Mouse (Mus musculus) forebrain, embryonic 10.5 days (tissue): ENCODE measurements around the gene Nelfb. TPM values are rescaled to one million over a fixed set of nuclear protein-coding genes. Genes with fewer than 3 reads are reported as not detected.
A peak's percentile ranks its signal among the peaks of the same experiment; 100 is the strongest.

Source experiments
- DNase-seq: peaks from one replicate; pipeline ENCODE4 v3.0.0-alpha.2; 2017; ENCODE audit warnings: low spot score; ENCODE audit errors: extremely low spot score
- H3K27ac ChIP-seq: fragments of 300-500 bp; sonication (generic); 2 replicates; pipeline ENCODE4 v1.5.1; 2016; ENCODE audit warnings: mild to moderate bottlenecking
- H3K27me3 ChIP-seq: fragments of 300-500 bp; sonication (generic); 2 replicates; pipeline ENCODE4 v1.6.1; 2016; ENCODE audit warnings: mild to moderate bottlenecking; ENCODE audit not compliant: poor library complexity, severe bottlenecking
- H3K36me3 ChIP-seq: fragments of 300-500 bp; sonication (generic); replicated peaks from 2 replicates; pipeline ENCODE4 v1.6.1; 2016; ENCODE audit warnings: mild to moderate bottlenecking, moderate library complexity
- H3K4me1 ChIP-seq: fragments of 300-500 bp; sonication (generic); 2 replicates; pipeline ENCODE4 v1.6.1; 2016
- H3K4me3 ChIP-seq: fragments of 300-500 bp; sonication (generic); 2 replicates; pipeline ENCODE4 v1.5.1; 2016; ENCODE audit warnings: mild to moderate bottlenecking, moderate library complexity
- H3K9me3 ChIP-seq: fragments of 300-500 bp; sonication (generic); 2 replicates; pipeline ENCODE4 v1.6.1; 2016; ENCODE audit warnings: mild to moderate bottlenecking, moderate library complexity
- WGBS: fragments of 180-500 bp; shearing (Covaris S2); methylation state at CpG from one replicate; pipeline ENCODE4 v1.1.7; 2016; 5-methylcytosine and 5-hydroxymethylcytosine counted together
- polyA plus RNA-seq: library from polyadenylated mRNA; unstranded; fragments of >200 nt; fragmentation: Nextera tagmentation; extraction: Ambion mirVana; gene quantifications from 2 replicates; pipeline ENCODE4 v1.2.1, GENCODE M21; 2016

Nelfb gene
- polyA plus RNA-seq, 1 experiment from 2014 or later = 130 TPM

DNA sequence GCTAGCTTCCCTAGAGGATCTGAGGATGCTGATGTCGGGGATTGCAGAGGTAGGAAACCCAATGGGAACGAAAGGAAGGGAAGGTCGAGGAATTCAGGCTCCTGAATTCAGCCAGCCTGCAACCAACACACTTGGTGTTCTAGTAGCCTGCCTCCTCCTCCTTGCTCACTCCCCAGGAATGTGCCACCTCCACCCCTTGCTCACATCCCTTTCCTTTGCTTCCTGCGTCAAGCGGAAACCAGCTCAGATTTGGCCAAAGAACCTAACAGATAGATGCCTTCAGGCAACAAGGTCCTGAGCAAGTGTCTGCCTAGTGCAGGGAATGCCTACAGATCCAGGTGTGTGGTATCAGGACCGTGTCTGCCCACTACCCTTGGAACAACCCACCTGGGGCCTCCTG, 34.7 kb downstream of the Nelfb start:
- peaks cover 58% of the 10 kb centered on the region for H3K27me3 ChIP-seq
- DNase-seq = no peak
- H3K27ac ChIP-seq = peak overlapping the region; percentile 85
- H3K4me3 ChIP-seq = peak overlapping the region; percentile 39
- WGBS = 73% methylated on average over 6 of the region's 6 CpGs
- H3K4me1 ChIP-seq = peaks cover 91% of the 10 kb centered on the region
- H3K9me3 ChIP-seq = no peaks in the 10 kb centered on the region
- H3K36me3 ChIP-seq = no peaks in the 10 kb centered on the region

DNA sequence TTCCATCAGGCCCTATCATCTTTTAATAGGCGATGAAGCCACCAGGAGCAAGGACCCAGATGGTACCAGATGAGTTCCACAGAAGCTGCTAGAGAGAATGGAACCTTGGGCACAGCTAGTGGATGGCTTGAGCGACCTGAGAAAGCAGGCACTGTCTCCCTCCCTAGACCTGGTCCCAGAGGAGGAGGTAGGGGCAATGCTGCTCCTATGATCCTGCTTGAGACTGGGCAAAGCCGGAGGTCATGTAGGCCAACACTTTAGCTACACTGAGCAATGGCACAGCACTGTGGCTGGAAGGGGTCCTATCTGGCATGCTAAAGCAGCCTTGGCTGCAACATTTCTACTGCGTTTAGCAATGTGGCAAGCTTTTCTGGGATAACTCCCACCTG, 35.6 kb downstream of the Nelfb start:
- H3K9me3 ChIP-seq = no peaks in the 10 kb centered on the region
- peak overlapping the region; percentile 97 for H3K27ac ChIP-seq
- peaks cover 49% of the 10 kb centered on the region for H3K27me3 ChIP-seq
- WGBS = 77% methylated on average over 4 of the region's 4 CpGs
- H3K36me3 ChIP-seq = no peaks in the 10 kb centered on the region
- H3K4me3 ChIP-seq = no peak overlapping the region
- peaks cover 91% of the 10 kb centered on the region for H3K4me1 ChIP-seq
- no peak for DNase-seq

DNA sequence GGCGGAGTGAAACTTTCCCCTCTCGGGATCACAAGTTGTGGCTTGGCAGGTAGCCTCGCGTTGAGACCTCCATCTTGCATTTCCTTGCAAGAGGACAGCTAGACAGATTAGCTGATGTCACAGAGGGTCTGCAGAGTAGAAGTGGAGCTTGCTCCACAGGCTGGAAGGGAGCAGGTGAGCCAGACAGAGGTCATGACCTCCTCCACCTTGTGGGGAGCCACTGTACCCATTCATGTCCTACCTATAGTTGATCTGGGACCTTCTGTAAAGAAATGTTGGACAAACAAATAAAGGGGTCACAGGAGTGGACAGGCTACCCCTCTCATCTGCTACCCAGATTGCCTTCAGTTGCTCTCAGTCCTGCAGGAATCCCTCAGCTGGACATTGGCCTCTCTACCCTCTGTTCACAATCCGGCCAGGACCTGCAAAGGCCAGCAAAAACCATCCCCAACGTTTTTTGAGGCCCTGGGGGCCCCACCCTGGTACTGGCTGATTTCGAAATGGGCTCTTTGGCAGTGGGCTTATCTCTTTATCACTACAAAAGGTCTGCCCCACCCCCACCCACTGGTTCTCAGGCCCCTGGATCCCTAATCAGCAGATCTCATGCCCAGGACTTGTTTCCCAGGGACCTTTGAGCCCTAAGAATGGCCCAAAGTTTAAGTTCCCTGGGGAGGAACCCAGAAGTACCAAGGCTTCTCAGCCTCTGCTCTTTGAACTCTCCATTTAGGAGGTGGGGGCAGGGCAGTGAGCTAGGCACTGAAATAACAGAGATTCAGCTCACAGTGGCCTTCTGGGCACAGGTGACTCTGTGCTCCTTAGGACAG, 36.2 kb downstream of the Nelfb start:
- no peak overlapping the region for H3K4me3 ChIP-seq
- no peaks in the 10 kb centered on the region for H3K36me3 ChIP-seq
- peaks cover 44% of the 10 kb centered on the region for H3K27me3 ChIP-seq
- WGBS = 50% methylated on average over 7 of the region's 7 CpGs
- no peaks in the 10 kb centered on the region for H3K9me3 ChIP-seq
- H3K27ac ChIP-seq = peak overlapping the region; percentile 97
- peaks cover 91% of the 10 kb centered on the region for H3K4me1 ChIP-seq
- DNase-seq = no peak

DNA sequence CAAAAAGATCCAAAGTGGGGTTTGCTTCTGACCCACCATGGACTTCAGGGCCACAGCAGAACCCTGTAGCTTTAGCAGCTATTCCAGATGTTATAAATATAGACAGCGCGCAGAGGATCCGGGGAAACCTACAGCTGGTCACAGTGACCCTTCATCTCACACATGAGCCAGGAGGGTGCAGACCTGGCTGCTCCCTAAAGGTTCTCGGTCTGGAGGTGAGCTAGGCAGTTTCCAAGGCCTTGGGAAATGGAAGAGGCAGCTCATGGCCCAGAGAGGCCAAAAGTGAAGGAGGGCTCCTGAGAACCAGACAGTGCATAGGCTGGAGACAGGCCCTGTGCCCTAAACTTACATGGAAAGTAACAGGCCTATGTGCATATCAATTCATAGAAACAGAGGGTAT, 37.5 kb downstream of the Nelfb start:
- Histone ChIP-seq H3K27ac (peak overlapping the region; percentile 97; the same call in 1 of the 2 replicates), H3K4me3 (no peak overlapping the region), H3K27me3 (peaks cover 31% of the 10 kb centered on the region), H3K36me3 (no peaks in the 10 kb centered on the region), H3K4me1 (peaks cover 91% of the 10 kb centered on the region), H3K9me3 (no peaks in the 10 kb centered on the region)
- 91% methylated on average over 4 of the region's 4 CpGs for WGBS
- DNase-seq = no peak

DNA sequence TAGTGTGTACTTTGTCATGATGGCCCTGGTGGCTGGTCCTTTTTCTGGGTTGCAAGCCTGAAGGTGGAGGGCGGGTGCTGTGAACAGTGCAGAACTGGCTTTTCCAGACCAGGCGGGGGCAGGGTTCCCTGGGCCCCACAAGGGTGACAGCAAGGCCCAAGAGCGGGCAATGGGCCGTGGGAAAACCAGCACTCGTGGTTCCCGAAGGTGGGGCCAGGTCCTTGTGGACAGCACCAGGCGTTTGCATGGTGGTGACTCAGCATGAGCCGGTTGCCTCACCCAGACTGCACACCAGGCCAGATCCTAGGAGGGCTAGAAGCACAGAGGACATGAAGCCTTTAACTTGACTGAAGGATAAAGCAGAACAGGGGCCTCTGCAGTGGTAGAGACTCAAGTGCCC, 38.7 kb downstream of the Nelfb start:
- Histone ChIP-seq H3K9me3 (no peaks in the 10 kb centered on the region), H3K36me3 (no peaks in the 10 kb centered on the region), H3K27ac (peak overlapping the region; percentile 97; the same call in 1 of the 2 replicates), H3K4me1 (peaks cover 91% of the 10 kb centered on the region), H3K4me3 (no peak overlapping the region), H3K27me3 (peaks cover 19% of the 10 kb centered on the region)
- no peak for DNase-seq
- 74% methylated on average over 8 of the region's 8 CpGs for WGBS

DNA sequence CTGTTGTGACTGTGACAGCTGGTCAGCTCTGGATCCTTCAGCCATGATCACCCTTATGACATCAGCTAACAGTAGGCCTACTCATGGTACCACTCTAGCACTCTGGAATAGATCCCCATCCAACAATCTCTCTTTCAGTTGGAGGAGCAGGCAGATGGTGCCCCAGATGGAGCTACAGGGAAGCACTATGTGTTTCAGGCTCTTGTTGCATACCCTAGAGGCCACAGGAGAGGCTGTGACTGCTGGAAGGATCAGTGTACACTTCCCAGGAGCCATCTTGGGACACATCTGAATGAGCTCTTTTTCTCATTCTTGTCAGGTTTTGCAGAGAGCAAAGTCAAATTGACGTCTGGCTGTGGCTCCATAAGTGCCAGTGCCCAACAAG, 39.5 kb downstream of the Nelfb start:
- DNase-seq = no peak
- Histone ChIP-seq H3K9me3 (no peaks in the 10 kb centered on the region), H3K27ac (peak overlapping the region; percentile 97), H3K4me3 (no peak overlapping the region), H3K4me1 (peaks cover 91% of the 10 kb centered on the region), H3K27me3 (peaks cover 11% of the 10 kb centered on the region), H3K36me3 (no peaks in the 10 kb centered on the region)
- WGBS = 85% methylated on average over 1 of the region's 1 CpGs

DNA sequence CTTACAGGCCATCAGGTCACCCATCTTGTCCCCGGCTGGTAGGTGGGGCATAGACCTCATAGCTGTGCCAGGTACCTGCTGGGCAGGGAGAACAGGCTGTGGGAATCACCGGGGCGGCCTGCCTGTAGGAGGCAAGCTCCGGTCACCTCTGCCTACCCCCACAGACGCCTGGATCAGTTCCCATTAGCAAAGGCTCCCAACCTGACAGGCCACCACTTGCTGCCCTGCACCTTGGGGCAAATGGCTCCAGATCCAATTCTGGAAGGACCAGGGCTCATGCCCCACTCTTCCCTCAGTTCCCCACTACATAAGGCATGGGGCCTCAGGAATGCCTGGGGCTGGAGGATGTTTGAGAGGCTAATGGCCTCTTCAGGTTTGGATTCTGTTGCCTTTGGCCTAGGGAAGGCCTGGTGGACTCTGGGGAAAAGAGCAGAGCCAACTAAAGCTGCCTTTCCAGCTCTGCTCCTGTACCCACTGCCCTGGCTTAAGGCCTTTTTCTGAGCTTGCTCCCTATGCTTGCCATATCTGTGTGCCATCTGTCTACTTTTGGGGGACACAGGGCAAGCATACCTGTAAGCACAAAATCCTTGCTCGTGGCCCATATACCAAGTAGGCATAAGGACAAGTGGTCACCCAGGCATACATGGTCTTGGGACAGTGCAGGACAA, 40.1 kb downstream of the Nelfb start:
- Histone ChIP-seq H3K27me3 (peaks cover 6% of the 10 kb centered on the region), H3K9me3 (no peaks in the 10 kb centered on the region), H3K4me1 (peaks cover 91% of the 10 kb centered on the region), H3K4me3 (no peak overlapping the region), H3K36me3 (no peaks in the 10 kb centered on the region), H3K27ac (peak overlapping the region; percentile 97)
- WGBS = 91% methylated on average over 6 of the region's 6 CpGs
- no peak for DNase-seq

DNA sequence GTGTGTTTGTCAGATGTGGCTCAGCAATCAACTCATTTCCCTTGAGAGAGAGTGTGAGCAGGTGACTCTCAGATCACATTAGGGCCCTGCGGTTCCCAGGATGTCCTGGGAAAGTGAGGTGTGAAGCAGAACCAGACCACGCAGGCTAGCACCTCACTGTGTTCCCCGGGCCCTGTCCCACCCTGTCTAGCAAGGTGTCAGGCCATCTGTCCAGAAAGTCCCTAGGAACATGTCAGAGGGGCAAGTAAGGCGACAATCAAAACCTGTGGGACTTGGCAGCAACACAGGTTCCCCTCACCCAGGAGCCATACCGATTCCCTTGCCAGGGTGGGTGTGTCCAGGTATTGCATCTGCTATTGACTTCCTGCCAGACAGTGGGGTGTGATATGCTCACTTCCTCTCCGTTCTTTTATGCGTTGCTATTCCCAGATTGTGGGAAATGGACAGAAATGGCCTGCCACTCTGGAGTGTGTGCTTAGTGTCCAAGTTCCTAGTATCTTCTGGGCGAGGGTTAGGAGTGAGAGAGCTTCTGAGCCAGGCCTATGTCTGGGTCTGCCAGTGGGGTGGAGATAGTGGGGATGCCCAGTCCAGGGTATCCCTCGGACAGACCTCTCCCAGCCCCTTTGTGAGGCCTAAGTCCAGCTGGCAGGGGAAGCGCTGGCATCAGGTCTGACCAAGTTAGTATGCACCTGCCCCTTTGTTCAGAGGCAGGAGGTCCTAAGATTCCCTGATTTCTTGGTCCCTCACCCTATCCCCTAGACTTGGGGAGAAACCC, 40.8 kb downstream of the Nelfb start:
- WGBS = 84% methylated on average over 10 of the region's 10 CpGs
- Histone ChIP-seq H3K4me3 (no peak overlapping the region), H3K27ac (peak overlapping the region; percentile 97)

DNA sequence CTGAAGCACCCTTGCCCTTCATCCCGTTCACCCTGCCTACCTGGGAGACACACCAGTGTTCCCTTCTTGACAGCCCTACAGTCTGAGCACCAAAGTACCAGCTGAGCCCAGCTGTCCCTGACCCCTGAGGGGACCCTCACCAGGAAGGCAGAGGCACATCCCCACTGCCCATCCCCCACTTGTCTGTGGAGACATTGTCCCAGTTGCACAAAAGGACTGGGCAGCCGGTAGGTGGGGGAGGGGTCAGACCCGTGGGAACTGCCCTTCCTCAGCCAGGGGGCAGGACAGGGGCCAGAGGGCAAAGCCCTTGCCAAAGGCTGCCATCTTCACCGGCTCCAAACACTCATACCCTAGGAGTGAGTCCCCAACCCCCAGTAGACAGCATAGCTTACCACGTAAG, 41.5 kb downstream of the Nelfb start:
- WGBS = 13% methylated on average over 5 of the region's 5 CpGs
- H3K4me1 ChIP-seq = peaks cover 87% of the 10 kb centered on the region
- no peaks in the 10 kb centered on the region for H3K9me3 ChIP-seq
- peak; percentile 52 for DNase-seq
- H3K4me3 ChIP-seq = peak overlapping the region; percentile 30
- peak overlapping the region; percentile 97 for H3K27ac ChIP-seq
- no peaks in the 10 kb centered on the region for H3K36me3 ChIP-seq
- H3K27me3 ChIP-seq = no peaks in the 10 kb centered on the region; the same call in 1 of the 2 replicates

More for the DNA sequence above, 40.8 kb downstream of the Nelfb start:
- H3K27me3 ChIP-seq = no peaks in the 10 kb centered on the region; the same call in 1 of the 2 replicates
- H3K9me3 ChIP-seq = no peaks in the 10 kb centered on the region
- no peak for DNase-seq
- H3K36me3 ChIP-seq = no peaks in the 10 kb centered on the region
- peaks cover 87% of the 10 kb centered on the region for H3K4me1 ChIP-seq

DNA sequence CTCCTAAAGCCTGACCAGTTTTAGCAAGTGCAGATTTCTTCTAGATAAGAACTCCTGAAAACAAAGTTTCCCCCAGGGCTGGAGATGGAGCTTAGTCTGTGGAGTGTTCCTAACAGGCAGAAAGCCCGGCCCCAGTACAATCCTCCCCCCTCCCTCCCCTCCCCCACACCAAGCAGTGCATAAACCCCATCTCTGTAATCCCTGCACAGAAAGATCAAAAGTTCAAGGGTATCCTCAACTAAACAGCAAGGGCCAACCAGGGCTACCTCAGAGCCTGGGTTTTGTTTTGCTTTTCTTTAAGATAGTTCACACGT, 42.7 kb downstream of the Nelfb start:
- 3% methylated on average over 2 of the region's 2 CpGs for WGBS
- Histone ChIP-seq H3K4me3 (peak overlapping the region; percentile 54), H3K27ac (peak overlapping the region; percentile 97), H3K4me1 (peaks cover 96% of the 10 kb centered on the region), H3K27me3 (0 out of 2 replicates have a peak, but pooled peaks cover 9% of the 10 kb centered on the region), H3K36me3 (no peaks in the 10 kb centered on the region), H3K9me3 (no peaks in the 10 kb centered on the region)
- DNase-seq = no peak

DNA sequence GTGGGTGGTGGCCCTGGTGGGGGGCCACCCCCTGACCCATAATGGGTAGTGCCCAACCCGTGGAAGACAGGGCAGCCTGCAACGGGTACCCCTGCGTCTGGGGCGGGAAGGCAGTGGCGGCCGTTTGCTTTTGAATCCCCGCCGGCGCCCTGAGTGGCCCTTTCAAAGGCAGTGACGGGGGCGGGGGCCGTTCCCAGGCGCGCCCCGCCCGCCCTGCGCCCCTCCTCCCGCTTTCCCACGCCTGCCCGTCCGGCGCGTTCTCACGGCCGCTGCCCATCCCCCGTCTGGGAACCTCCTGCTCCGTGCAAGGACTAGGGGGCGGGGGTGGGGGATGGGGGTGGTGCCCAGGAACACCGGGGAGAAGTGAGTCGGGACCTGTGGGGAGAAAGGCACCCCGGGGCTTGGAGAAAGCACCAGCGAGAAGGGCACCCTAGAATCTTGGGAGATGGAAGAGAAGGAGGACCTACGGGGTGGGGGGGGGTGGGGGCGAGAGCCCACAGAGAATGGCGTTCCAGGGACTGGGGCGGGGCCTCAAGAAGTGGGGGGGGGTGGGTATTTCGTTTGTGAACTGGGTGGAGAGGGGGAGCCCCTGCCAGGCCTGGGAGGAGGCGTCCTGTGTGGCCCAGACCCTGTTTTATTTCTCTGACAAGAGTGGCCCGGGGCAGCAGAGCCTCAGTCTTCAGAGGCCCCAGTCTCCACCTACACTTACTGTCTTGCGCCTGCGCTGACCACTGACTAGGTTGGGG, 43.2 kb downstream of the Nelfb start:
- no peaks in the 10 kb centered on the region for H3K9me3 ChIP-seq
- under 1% methylated on average over 41 of the region's 41 CpGs for WGBS
- 0 out of 2 replicates have a peak, but pooled peaks cover 9% of the 10 kb centered on the region for H3K27me3 ChIP-seq
- DNase-seq = peak; percentile 87
- peaks cover 96% of the 10 kb centered on the region for H3K4me1 ChIP-seq
- H3K4me3 ChIP-seq = peak overlapping the region; percentile 54
- no peaks in the 10 kb centered on the region for H3K36me3 ChIP-seq
- peak overlapping the region; percentile 97 for H3K27ac ChIP-seq

DNA sequence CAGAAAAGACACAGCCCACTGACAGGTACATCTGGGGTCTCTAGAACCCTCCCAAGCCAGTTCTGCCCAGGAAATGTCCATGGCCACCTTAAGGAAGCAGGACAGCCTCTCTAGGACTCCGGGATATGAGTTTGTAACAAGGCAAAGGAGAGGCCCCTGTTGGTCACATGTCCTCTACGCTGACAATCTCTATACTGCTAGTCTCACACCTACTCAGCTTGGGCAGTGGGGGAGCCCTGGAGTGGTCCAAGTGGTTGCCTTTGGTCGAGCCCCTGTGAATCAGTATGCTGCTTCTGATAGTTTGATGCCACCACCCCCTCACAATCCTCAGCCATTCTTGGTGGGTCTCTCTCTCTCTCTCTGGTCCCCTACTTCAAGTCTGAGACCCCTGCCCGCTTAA, 43.8 kb downstream of the Nelfb start:
- no peak for DNase-seq
- H3K36me3 ChIP-seq = no peaks in the 10 kb centered on the region
- H3K4me3 ChIP-seq = peak overlapping the region; percentile 54
- H3K4me1 ChIP-seq = peaks cover 95% of the 10 kb centered on the region
- peak overlapping the region; percentile 97 for H3K27ac ChIP-seq
- 26% methylated on average over 4 of the region's 4 CpGs for whole genome bisulfite sequencing
- H3K9me3 ChIP-seq = no peaks in the 10 kb centered on the region
- peaks cover 12% of the 10 kb centered on the region; the same call in 1 of the 2 replicates for H3K27me3 ChIP-seq
